Mouse (Mus musculus) lung, adult 2 months (tissue): ENCODE data around the gene Stpg3.

Source experiments
- CTCF ChIP-seq: fragments of 200-500 bp; IDR thresholded peaks from 2 replicates; pipeline ENCODE4 v1.5.1; 2011; ENCODE audit warnings: mild to moderate bottlenecking, low read length, control low read depth; ENCODE audit not compliant: insufficient read depth
- POLR2A ChIP-seq: fragments of 200-500 bp; IDR thresholded peaks from 2 replicates; pipeline ENCODE4 v1.6.1; 2011; ENCODE audit warnings: low read depth, mild to moderate bottlenecking, control low read depth, low read length, borderline replicate concordance; ENCODE audit errors: extremely low read depth

GRCm38 (mm10) chr2:25213266-25213865 is 1.1 kb downstream of the Stpg3 start:
- no peak for TF ChIP-seq POLR2A
- TF ChIP-seq CTCF, result no peak
